Mouse (Mus musculus) spleen, adult 2 months (tissue): ENCODE measurements at regions not wholly inside any gene's neighbourhood (a gene's known extent, or its start where the extent isn't known, plus 50 kb on each side); places are given as distances from the start of the nearest gene placed in this dataset.

Experiments
- CTCF ChIP-seq: fragments of 200-500 bp; IDR thresholded peaks from 2 replicates; pipeline ENCODE4 v1.5.1; 2011; ENCODE audit warnings: mild to moderate bottlenecking, inconsistent platforms; ENCODE audit not compliant: insufficient read depth, insufficient read length, insufficient replicate concordance; ENCODE audit errors: extremely low read depth
- POLR2A ChIP-seq: fragments of 200-500 bp; IDR thresholded peaks from 2 replicates; pipeline ENCODE4 v1.6.1; 2011; ENCODE audit warnings: low read depth, low read length, inconsistent platforms

- TF ChIP-seq CTCF (no peak), POLR2A (no peak)
Observed at GRCm38 (mm10) chr10:120589659-120590058, 113.4 kb upstream of the Hmga2 start.
